Mouse (Mus musculus) T-cell, adult 2 months (primary cell): ENCODE measurements around the gene Serpina10.
"Not testable (repeated sequence)": the region's sequence is repeated elsewhere in the genome, so short reads cannot be mapped to it uniquely, and the experiment has no call there.

Experiments used
- DNase-seq: peaks from one replicate; pipeline ENCODE4 v3.0.0; 2022; ENCODE audit warnings: low spot score

The Serpina10 gene

DNA sequence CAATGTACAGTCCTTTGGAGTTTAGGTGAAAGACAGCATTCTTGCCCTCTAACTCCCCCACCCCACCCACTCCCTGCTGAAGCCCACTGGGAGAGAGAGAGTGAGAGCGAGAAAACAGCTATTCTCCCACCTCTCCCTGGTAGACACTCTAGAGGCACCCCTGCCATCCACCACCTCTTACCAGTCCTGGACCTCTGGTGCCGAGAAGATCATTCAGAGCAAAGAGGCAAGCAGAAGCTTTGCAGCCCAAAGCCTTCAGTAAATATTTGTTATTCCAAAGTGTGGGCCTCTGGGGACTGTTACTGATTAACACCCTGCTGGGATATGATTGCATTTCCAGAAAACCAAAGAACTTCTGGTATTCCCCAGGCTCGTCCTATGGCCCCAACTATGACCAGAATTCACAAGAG, at the start of gene Serpina10:
Serpina10 (minus strand) TSS at position 242 of the 410 bp plus-strand sequence.
- DNase-seq: no peak

DNA sequence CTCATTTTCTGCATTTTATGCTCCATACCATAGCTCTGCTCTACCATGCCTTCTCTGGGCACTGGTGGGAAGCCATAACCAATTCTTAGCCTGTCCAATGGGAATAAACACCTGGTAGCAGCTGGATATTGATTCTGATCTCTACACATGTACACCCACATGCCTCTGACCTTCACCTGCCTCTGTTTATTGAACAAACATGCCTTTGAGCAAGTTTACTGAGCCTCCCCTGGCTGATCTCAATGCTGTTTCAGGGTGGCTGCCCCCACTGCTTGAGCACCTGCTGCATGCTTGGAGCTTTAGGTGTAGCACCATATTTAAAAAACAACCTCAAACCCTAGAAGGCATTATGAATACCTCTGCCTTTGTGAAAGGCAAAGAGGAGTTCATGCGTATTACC, 48.6 kb upstream of the Serpina10 start:
- DNase-seq: not testable (repeated sequence)

DNA sequence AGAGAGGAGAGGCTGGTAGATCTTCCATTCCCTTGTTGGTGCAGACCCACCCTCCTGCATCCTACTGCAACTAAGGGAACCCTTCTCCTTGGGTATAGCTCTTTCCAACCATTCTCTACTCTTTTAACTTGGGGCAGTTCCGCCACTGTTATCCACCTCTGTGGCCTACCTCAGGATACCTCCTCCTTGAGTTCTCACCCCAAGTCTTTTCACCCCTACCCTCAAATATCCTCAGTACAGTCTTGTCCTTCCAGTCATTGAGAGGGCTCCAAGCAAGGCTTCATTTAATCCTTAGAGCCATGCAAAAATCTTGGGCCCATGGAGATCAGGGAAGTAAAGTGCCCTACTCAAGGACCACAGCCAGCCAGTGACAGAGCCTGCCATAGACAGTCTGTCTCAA, 44.8 kb upstream of the Serpina10 start, which contains the start of gene Serpina16:
Serpina16 (minus strand) TSS at position 101 of the 400 bp plus-strand sequence.
- no peak for DNase-seq

DNA sequence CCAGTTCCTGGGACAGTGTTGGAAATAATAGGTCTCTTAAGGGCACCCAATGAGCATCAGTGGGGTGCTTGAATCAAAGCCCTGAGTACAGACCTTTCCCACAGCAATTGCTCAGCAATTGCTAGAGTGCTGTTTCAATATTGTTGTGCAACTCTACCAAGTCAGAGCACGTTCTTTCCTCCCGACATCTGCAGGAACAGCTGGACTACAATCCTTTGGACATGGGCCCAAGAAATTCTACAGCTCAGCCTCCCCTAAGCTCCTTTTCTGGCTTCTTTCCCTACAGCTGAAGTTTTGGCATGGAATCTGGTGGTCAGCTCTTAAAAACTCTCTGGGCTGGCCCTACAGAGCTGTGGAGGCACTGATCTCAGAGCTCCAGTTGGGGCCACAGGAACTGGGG, 41.9 kb upstream of the Serpina10 start:
- no peak for DNase-seq

DNA sequence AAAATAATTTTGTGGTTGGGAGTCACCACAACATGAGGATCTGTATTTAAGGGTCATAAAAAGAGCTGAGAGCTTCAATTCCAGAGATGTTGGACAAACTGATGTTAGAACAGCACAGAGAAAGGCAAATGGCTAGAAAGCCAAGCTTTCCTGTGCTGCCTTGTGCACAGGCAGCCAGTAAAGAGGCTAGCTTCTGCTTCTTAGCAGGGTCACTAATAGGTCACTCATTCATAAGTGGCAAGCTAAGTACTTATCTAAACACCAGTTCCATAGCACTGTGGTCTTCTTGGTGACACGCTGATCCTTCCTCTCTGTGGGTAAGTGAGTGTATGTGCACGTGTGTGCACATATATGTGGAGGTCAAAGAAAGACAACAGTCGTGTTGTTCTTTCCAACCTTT, 40.2 kb upstream of the Serpina10 start:
- DNase-seq: no peak

DNA sequence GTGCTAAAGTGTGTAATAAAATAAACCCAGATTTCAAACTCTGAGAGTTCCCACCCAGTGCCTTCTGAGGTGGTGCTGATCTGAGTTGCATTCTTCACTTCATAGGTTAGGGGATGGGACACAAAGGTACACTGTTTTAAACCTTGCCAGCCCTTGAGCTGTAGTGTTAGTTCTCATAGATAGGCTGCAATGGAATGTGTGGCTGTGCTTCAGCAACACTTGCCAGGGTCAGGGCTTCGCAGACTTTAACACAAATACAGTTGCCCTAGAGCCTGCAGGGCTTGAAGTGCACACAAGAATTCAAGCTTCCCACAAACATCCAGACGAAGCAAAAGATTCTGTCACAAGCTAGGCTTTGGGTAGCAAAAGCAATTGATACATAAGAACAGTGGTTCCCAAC, 39.7 kb upstream of the Serpina10 start:
- no peak for DNase-seq

DNA sequence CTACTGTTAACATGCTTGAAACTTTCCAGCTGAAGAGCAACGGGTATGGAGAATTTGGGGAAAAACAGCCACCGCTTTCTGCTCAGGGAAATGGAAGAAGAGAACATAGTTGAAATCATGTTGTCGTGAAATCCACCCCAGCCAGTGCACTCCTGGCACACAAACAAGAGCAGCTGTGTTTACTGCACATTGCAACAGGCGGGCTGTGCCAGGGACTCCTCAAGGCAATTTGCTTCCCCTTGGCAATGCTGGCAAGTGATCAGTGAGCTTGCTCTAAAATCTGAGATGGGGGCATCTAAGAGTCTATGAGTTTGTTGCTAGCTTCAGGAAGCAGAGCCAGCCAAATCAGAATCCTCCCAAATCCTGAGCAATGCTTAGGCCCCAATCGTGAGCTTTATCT, 39.1 kb upstream of the Serpina10 start:
- DNase-seq: no peak

DNA sequence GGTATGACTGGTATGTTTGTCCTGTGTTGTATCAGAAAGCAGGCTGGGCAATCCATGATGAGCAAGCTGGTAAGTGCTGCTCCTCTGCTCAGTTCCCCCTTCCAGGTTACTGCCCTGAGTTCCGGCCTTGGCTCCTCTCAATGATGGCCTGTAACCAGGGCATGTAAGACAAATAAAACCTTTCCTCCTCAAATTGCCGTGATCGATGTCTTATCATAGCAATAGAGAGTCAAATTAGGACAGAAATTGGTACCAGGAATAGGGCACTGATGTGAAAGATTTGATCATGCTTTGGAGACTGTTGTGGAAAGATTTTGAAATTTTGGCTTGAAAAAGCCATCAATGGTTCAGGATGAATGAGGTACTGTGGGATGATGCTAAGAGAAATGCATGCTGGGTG, 34.0 kb upstream of the Serpina10 start:
- no peak for DNase-seq

DNA sequence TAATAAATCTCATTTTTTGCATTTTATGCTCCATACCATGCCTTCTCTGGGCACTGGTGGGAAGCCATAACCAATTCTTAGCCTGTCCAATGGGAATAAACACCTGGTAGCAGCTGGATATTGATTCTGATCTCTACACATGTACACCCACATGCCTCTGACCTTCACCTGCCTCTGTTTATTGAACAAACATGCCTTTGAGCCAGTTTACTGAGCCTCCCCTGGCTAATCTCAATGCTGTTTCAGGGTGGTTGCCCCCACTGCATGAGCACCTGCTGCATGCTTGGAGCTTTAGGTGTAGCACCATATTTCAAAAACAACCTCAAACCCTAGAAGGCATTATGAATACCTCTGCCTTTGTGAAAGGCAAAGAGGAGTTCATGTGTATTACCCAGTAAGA, 30.8 kb upstream of the Serpina10 start:
- not testable (repeated sequence) for DNase-seq

DNA sequence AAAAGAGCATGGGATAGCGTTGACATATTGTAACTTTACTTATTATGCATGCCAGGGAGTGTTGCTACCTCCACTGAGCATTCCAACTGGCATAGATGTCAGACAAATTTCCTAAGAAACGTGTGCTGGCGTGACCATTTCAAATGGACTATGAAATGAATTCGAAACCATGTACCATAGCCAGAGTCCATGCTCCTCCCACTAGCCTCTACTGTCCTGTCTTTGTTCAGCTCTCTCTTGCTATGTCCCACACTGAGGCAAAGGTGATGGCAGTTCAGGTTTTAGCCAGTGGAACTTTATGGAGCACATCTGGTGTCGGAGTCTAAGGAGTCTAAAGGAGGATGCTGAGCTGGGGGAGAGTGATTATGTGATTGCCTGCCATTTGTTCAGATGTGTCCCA, 28.8 kb upstream of the Serpina10 start:
- DNase-seq: no peak

DNA sequence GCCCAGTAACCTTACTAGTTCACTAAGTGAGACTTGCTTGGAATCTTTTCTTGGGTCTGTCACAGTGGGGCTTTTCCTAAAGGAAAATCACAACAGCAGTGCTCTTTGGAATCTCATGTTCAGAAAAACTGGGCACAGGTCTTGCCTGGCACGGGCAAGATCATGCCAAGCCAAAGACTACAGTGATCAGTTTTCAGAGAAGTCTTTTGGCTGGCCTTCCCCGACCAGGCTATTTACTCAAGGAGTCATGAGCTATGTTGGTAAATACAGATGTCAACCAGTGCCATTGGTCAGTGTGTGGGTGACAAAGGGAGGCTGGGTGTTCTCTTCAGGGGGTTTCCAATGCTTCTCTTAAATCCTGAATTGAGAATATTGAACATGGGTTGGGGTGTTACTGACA, 27.9 kb upstream of the Serpina10 start:
- DNase-seq: no peak

DNA sequence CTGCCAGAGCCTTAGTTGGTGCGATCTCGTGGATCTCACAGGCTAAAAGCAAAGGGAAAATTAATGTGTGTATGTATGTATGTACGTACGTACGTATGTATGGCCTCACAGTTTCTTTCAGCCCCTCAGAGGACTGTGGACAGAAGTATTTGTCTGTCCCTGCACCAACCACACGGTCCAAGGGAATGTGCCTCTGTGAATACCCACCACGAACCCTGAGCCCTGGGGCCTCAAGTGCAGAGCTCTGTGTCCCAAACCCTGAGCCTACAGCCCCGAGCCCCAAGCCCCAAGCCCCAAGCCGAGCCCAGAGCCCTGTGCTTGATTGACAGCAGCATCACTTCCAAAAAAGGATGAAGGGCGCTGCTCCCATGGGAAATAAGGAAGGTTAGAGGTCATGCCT, 26.7 kb upstream of the Serpina10 start:
- no peak for DNase-seq

DNA sequence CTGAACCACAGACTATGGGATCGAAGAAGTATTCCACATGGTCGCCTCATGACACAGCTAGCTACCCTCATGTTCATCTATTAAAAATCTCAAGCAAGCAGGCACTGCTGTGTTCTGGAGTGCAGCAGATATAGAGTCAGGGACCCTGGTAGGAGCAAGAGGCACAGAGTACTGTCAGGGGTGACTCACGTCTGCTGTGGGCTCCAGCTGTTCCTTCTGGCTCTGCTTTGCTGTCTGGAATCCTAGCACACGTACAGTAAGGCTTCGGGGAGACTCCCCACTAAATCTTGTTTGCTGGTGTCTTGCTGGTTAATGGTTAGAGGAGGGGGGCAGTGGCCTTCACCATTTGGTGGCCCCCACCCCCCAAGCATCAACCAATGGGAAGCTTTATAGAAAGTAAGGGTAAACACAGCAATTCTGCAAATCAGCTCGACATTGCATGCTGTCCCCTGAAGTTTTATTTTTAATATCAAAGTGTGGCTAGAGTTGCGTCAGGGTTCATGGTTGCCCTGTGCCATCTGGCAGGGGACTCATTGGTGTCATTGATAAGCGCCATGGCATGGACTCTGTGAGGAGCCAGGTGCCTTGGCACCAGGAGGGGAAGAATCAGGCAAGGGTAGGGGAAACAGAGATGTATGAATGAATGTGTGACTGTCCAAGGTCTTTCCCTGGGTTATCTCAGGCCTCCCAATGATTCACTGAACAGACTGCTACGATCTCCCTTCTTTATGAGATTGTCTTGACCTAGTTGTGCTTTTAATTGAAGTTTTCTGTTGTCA, 25.8 kb upstream of the Serpina10 start, which contains the start of gene Serpina6:
Serpina6 (minus strand) TSS at position 365 of the 779 bp plus-strand sequence.
- DNase-seq: no peak

DNA sequence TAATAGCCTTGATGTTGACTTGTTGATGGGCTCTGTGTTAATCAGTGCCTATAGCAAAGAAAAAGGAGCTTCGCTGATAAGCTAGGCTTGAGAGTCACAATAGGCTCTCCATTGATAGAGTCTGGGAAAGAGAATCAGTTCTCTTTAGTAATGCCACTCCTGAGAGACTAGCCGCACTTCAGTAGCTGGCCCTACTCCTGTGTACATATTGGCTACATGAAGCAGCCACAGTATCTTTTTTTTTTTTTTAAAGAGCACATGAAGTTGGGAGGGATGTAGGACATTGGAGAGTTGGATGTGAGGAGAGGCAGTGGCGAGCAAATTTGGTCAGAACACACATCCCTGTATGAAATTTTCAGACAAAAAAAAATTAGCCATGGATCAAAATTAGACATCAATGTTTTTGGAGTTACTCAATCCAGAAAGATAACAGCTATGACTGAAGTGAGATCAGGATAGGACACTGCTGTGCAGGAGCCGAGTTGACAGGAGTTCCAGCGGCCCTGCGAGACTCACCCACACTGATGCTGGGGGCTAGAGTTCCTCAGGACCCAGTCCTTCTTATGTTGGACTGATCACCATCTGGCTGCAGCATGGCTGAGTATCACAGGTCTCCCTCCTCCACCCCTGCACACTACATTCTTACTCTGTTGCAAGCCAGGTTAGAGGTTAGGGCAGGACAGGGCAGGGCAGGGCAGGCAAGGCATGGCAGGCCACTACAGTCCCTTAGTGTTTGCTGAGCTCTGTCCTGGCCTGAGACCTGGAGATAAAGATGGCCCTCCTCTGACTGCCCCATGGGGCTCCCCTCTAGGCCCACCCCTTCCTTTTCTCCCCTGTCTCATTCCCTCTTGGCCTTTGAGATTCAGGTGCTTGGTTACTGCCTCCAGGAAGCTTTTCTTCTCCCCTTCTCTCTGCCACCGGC, 24.1 kb upstream of the Serpina10 start:
- DNase-seq: no peak

DNA sequence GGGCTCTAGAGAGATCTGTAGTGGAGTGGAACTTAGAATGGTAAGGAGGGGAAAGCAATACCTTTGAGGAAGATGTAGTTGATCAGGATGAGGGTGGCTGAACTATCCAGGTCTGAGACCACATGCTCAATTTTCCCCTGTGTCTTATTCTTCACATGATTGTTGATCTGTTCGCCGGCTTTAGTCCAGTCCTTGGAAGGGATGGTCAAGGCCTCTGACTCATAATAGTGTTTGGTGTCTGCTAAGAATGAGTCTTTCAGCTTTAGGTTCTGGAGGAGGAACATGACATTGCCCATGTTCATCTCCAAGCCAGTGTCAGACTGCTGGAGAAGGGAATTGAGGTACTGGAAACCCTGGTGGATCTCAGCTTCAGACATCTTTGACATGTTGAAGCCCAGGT, 22.6 kb upstream of the Serpina10 start:
- DNase-seq: no peak

DNA sequence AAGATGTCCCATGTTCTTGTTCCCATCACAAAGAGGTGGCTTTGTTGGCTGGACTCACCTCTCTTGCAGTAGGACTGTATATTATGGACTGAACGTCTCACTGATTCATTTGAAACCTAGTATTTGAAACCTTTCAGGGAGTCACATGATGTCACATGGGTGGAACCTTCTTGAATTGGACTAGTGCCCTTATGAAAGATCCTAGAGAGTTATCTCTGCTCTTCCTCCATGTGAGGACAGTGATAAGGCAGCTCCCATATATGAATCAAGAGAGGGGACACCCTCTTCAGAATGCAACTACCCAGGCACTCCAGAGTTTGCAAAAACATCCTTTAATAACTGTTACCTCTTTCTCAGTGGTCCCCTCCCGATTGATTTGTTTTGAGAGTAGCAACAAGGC, 15.1 kb upstream of the Serpina10 start:
- no peak for DNase-seq

DNA sequence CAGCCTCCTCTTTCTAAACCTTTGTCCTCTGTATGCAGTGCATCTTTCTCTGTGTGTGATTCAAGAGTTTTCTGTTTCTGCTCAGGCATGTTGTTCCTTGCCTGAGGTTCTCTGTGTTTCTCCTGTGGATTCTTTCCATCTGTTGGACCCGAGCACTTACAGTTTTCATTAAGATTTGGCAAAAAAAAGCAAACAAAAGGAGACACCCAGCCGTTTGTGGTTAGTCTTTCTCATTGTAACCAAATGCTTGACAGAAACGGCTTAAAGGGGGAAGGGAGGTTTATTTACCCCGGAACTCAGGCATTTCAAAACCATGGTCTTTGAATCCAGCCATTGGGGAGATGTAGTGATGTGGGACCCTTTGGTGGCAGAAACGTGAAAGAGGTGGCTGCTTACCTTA, 13.4 kb upstream of the Serpina10 start:
- DNase-seq: no peak

DNA sequence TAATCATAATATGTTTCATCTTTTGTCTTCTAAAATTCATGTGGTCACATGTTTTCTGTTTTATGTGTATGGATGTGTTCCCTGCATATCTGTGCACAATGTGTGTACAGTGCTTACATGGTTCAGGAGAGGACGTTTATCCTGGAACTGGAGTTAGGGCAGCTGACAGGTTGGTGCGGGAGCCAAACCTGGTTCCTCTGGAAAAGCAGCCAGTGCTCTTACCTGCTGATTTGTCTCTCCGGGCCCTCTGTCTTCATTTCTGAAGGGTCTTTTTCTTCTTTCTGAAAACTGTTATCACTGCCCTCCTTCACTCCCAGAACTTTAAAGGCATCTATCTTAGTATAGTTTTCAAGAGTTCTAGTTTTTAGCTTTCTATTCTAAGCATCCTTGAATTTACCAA, 12.6 kb upstream of the Serpina10 start:
- DNase-seq: no peak

DNA sequence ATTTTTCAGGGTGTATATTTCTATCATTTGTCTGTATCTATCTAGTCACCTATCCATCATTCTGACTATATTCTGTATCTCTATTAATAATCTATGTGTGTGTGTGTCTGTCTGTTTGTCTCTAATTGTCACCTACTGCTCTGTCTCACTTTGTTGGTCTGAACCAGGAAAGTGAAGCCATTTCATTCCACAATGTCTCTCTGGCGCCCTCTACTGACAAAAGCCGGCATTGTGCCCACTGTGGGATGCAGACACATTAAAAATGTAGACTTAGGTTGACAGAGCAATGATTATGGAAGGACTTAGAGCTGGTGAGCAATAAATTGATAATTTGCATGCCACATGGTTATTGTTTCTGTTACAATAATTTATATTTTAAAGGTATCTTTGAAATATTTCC, 12.1 kb upstream of the Serpina10 start:
- no peak for DNase-seq

DNA sequence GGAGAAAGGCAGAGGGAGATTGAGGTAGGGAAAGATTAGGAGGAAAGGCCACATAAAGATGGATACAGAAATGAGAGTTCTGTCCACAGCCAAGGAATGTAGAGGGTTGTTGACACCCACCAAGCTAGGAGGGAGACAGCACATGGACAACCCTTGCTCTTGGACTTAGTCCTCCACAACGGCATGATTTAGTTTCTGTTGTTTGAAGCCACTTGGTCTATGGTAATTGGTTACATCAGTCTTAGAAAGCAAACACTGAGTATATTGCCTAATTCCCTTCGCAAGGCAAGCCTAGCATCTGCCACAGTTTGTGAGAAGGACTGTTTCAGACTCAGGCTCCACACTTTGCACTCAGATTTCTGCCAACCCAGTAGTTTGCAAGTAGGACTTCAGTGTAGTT, 4.6 kb upstream of the Serpina10 start:
- no peak for DNase-seq

DNA sequence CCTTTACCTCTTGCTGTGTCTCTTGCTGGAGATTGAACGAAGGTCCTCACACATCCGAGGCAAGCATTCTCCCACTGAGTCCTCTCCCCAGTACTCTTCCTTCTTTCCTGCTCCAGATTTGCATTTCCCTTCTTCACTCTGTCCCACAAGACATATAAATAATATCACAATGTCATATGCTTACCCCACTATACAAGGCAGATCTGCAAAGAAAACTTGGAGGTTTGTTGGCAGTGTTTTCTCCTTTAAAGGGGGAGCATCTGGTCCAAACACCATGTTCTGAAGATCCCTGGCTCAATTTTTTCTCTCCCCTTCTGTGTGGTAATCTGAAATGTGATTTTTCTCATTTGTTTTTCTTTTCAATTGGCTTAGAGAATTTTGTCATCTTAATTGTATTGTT, 3.2 kb upstream of the Serpina10 start:
- DNase-seq: no peak

DNA sequence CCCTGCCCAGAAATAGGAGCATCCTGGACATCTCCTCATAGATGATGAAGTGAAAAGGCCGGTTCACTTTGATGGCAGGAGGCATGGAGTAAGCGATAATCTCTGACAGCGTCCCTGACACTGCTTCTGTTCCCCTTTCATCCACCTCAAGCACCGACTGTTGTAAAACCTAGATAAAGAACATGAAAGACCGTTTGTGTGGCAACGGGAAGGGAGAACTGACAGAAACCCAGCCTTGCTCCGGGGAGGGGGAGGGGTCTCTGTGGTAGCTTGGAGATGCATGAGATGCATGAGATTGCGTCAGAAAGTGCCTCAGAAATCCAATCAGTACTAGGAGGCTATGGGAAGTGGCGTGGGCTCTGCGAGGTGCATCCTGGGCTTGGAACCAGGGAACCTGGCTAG, 14.4 kb downstream of the Serpina10 start:
- DNase-seq: no peak

DNA sequence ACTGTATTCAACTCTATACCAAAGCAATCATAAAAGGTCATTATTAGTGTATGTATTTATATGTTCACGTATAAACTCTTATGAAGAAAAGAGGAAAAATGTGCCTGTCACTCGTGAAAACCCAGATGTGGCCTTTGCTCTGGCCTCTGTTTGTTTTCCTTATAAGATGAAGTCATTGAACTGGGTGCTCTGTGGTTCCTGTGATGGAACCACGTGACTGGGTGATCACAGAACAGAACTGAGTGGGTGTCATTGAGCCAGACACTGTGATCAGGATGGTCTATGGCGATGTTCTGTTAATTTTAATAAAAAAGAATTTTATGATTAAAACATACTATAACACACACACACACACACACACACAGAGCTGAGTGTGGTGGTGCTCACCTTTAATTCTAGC, 15.5 kb downstream of the Serpina10 start:
- no peak for DNase-seq
